Mouse (Mus musculus) MEL (cell line): ENCODE data around the gene Map3k3. TPM values are rescaled to one million over a fixed set of nuclear protein-coding genes. Genes with fewer than 3 reads are reported as not detected.

Source experiments
- DNase-seq: peaks from one replicate; pipeline ENCODE4 v3.0.0; 2011; ENCODE audit warnings: low read depth, low spot score
- H3K27ac ChIP-seq: 2 replicates; pipeline ENCODE4 v1.5.1; 2012; ENCODE audit warnings: low read depth, mild to moderate bottlenecking, control low read depth, low read length, moderate library complexity; ENCODE audit not compliant: control insufficient read depth
- H3K27me3 ChIP-seq, 2 experiments: fragments of 150-350 bp in 1 of 2; sonication (generic) in 1 of 2; 2 replicates each; pipeline ENCODE4 v1.6.1; 2012; ENCODE audit warnings: low read length in 2 of 2, mild to moderate bottlenecking in 2 of 2, improper control_type of control experiment in 1 of 2, moderate library complexity in 1 of 2; ENCODE audit not compliant: insufficient read depth in 2 of 2, control insufficient read depth in 1 of 2
- H3K36me3 ChIP-seq, 2 experiments: 2 replicates each; pipeline ENCODE4 v1.6.1; 2012 to 2014; ENCODE audit warnings: low read length in 2 of 2, improper control_type of control experiment in 1 of 2, inconsistent platforms in 1 of 2, mild to moderate bottlenecking in 1 of 2; ENCODE audit not compliant: insufficient read depth in 2 of 2, control insufficient read depth in 1 of 2
- H3K4me1 ChIP-seq, 2 experiments: fragments of 150-350 bp in 1 of 2; sonication (generic) in 1 of 2; 2 replicates each; pipeline ENCODE4 v1.6.1; 2012; ENCODE audit warnings: low read length in 2 of 2, improper control_type of control experiment in 1 of 2, mild to moderate bottlenecking in 1 of 2; ENCODE audit not compliant: insufficient read depth in 2 of 2, control insufficient read depth in 1 of 2
- H3K4me3 ChIP-seq, 2 experiments: fragments of 150-350 bp in 1 of 2; sonication (generic) in 1 of 2; 2 replicates each; pipeline ENCODE4 v1.5.1; 2012; ENCODE audit warnings: low read depth in 2 of 2, low read length in 2 of 2, mild to moderate bottlenecking in 2 of 2, moderate library complexity in 2 of 2, control low read depth in 1 of 2, improper control_type of control experiment in 1 of 2; ENCODE audit not compliant: control insufficient read depth in 1 of 2, insufficient read depth in 1 of 2
- H3K79me2 ChIP-seq: 2 replicates; pipeline ENCODE4 v1.6.1; 2012; ENCODE audit warnings: mild to moderate bottlenecking, low read length, moderate library complexity; ENCODE audit not compliant: control insufficient read depth, poor library complexity, insufficient read depth
- H3K9ac ChIP-seq: 2 replicates; pipeline ENCODE4 v1.6.1; 2012; ENCODE audit warnings: low read depth, mild to moderate bottlenecking, control low read depth, low read length, moderate library complexity; ENCODE audit not compliant: control insufficient read depth, poor library complexity, severe bottlenecking
- H3K9me3 ChIP-seq: fragments of 150-350 bp; sonication (generic); replicated peaks from 2 replicates; pipeline ENCODE4 v1.6.1; 2012; ENCODE audit warnings: mild to moderate bottlenecking, low read length, improper control_type of control experiment, moderate library complexity; ENCODE audit not compliant: insufficient read depth
- BHLHE40 ChIP-seq: IDR thresholded peaks from 2 replicates; pipeline ENCODE4 v1.6.1; 2012; ENCODE audit warnings: low read depth, mild to moderate bottlenecking, inconsistent platforms, low read length, improper control_type of control experiment, borderline replicate concordance
- CHD1 ChIP-seq: IDR thresholded peaks from 2 replicates; pipeline ENCODE4 v1.6.1; 2012; ENCODE audit warnings: low read depth, mild to moderate bottlenecking, inconsistent platforms, low read length, improper control_type of control experiment
- CTCF ChIP-seq, 3 experiments: IDR thresholded peaks in 2 of 3; conservative IDR thresholded peaks in 1 of 3; 2 replicates each; pipeline ENCODE4 v1.5.1; 2011 to 2012; ENCODE audit warnings: low read length in 3 of 3, low read depth in 2 of 3, mild to moderate bottlenecking in 2 of 3, improper control_type of control experiment in 1 of 3, inconsistent platforms in 1 of 3, mixed read lengths in 1 of 3, moderate library complexity in 1 of 3; ENCODE audit not compliant: control insufficient read depth in 1 of 3, insufficient read depth in 1 of 3, poor library complexity in 1 of 3, severe bottlenecking in 1 of 3
- ELF1 ChIP-seq: IDR thresholded peaks from 2 replicates; pipeline ENCODE4 v1.6.1; 2014; ENCODE audit warnings: low read depth, mild to moderate bottlenecking, inconsistent platforms, low read length, improper control_type of control experiment, moderate library complexity
- EP300 ChIP-seq, 2 experiments: IDR thresholded peaks; 2 replicates each; pipeline ENCODE4 v1.6.1; 2011; ENCODE audit warnings: improper control_type of control experiment in 2 of 2, low read length in 2 of 2, low read depth in 1 of 2, mild to moderate bottlenecking in 1 of 2
- GATA1 ChIP-seq: IDR thresholded peaks from 2 replicates; pipeline ENCODE4 v1.6.1; 2011; ENCODE audit warnings: low read depth, low read length, improper control_type of control experiment
- JUND ChIP-seq: IDR thresholded peaks from 2 replicates; pipeline ENCODE4 v1.6.1; 2011; ENCODE audit warnings: low read depth, mild to moderate bottlenecking, improper control_type of control experiment, low read length
- MAFK ChIP-seq: IDR thresholded peaks from 2 replicates; pipeline ENCODE4 v1.6.1; 2011; ENCODE audit warnings: low read depth, mild to moderate bottlenecking, low read length, improper control_type of control experiment, borderline replicate concordance
- MAZ ChIP-seq: IDR thresholded peaks from 2 replicates; pipeline ENCODE4 v1.6.1; 2012; ENCODE audit warnings: low read depth, mild to moderate bottlenecking, inconsistent platforms, low read length, improper control_type of control experiment
- MEF2A ChIP-seq: IDR thresholded peaks from 2 replicates; pipeline ENCODE4 v1.6.1; 2014; ENCODE audit warnings: low read depth, mild to moderate bottlenecking, inconsistent platforms, low read length, improper control_type of control experiment; ENCODE audit not compliant: poor library complexity, insufficient replicate concordance, severe bottlenecking; ENCODE audit errors: extremely low read depth
- POLR2A ChIP-seq, 2 experiments: IDR thresholded peaks; 2 replicates each; pipeline ENCODE4 v1.6.1; 2011 to 2012; ENCODE audit warnings: low read length in 2 of 2, mild to moderate bottlenecking in 2 of 2, control low read depth in 1 of 2, improper control_type of control experiment in 1 of 2, low read depth in 1 of 2, moderate library complexity in 1 of 2; ENCODE audit not compliant: control insufficient read depth in 1 of 2, insufficient read depth in 1 of 2, poor library complexity in 1 of 2
- POLR2AphosphoS5 ChIP-seq: IDR thresholded peaks from 2 replicates; pipeline ENCODE4 v1.6.1; 2012; ENCODE audit warnings: low read depth, borderline replicate concordance, mild to moderate bottlenecking, inconsistent platforms, low read length, moderate library complexity, mixed read lengths
- RAD21 ChIP-seq: IDR thresholded peaks from 2 replicates; pipeline ENCODE4 v1.6.1; 2011; ENCODE audit warnings: mild to moderate bottlenecking, low read depth, low read length, improper control_type of control experiment
- RCOR1 ChIP-seq: IDR thresholded peaks from 2 replicates; pipeline ENCODE4 v1.6.1; 2012; ENCODE audit warnings: low read depth, mild to moderate bottlenecking, inconsistent platforms, low read length, improper control_type of control experiment
- SIN3A ChIP-seq: IDR thresholded peaks from 2 replicates; pipeline ENCODE4 v1.6.1; 2012; ENCODE audit warnings: low read length, improper control_type of control experiment, inconsistent platforms
- SMC3 ChIP-seq: IDR thresholded peaks from 2 replicates; pipeline ENCODE4 v1.6.1; 2011; ENCODE audit warnings: low read depth, low read length, improper control_type of control experiment
- TAL1 ChIP-seq: IDR thresholded peaks from 2 replicates; pipeline ENCODE4 v1.6.1; 2012; ENCODE audit warnings: mild to moderate bottlenecking, inconsistent platforms, low read length, moderate library complexity, mixed read lengths
- USF1 ChIP-seq: IDR thresholded peaks from 2 replicates; pipeline ENCODE4 v1.6.1; 2014; ENCODE audit warnings: low read depth, mild to moderate bottlenecking, inconsistent platforms, low read length, improper control_type of control experiment, moderate library complexity
- USF2 ChIP-seq, 2 experiments: IDR thresholded peaks; 2 replicates each; pipeline ENCODE4 v1.6.1; 2011 to 2012; ENCODE audit warnings: improper control_type of control experiment in 2 of 2, low read length in 2 of 2, borderline replicate concordance in 1 of 2, inconsistent platforms in 1 of 2, low read depth in 1 of 2, mild to moderate bottlenecking in 1 of 2; ENCODE audit not compliant: insufficient read depth in 1 of 2
- ZMIZ1 ChIP-seq: IDR thresholded peaks from 2 replicates; pipeline ENCODE4 v1.6.1; 2012; ENCODE audit warnings: low read depth, mild to moderate bottlenecking, inconsistent platforms, low read length, improper control_type of control experiment, moderate library complexity
- polyA plus RNA-seq, 2 experiments: library from polyadenylated mRNA; stranded (reverse) in 1 of 2; unstranded in 1 of 2; fragments of >175 nt in 1 of 2; fragments of >200 nt in 1 of 2; gene quantifications; 2 replicates each; pipeline versions ENCODE4 v1.2.1 to v1.2.4; 2012; ENCODE audit warnings: low replicate concordance in 2 of 2, low read depth in 1 of 2; ENCODE audit not compliant: insufficient read length in 2 of 2, insufficient read depth in 1 of 2, missing spikeins in 1 of 2
- total RNA-seq: library from RNA; depleted of rRNA; stranded (reverse); fragments of 300-350 nt; gene quantifications from 2 replicates; pipeline ENCODE4 v1.2.3, GENCODE M21; 2012

Gene Map3k3
- total and polyA plus RNA-seq, 3 experiments = 10.5 to 14.3 TPM; not detected in 1

- H3K27me3 ChIP-seq = no peaks in the 10 kb centered on the region
- H3K36me3 ChIP-seq = peaks cover 1 to 36% of the 10 kb centered on the region in 2 experiments; a peak in 3 of 4 replicates
- DNase-seq = no peak
- H3K4me1 ChIP-seq = peaks cover 22 to 37% of the 10 kb centered on the region in 2 experiments
- no peak overlapping the region for H3K27ac ChIP-seq
- H3K4me3 ChIP-seq = no peak overlapping the region
- TF ChIP-seq POLR2AphosphoS5 (no peak), RCOR1 (no peak), RAD21 (no peak), CTCF (IDR thresholded peaks at IDR 0.05 in 2 of 3, conservative IDR thresholded peaks at IDR 0.05 in 1 of 3; ENCODE audit: control insufficient read depth in 1 of 3, insufficient read depth in 1 of 3, low read depth in 2 of 3, low read length in 3 of 3, poor library complexity in 1 of 3, severe bottlenecking in 1 of 3) (no peak), BHLHE40 (no peak), CHD1 (no peak), ZMIZ1 (no peak), ELF1 (no peak), GATA1 (no peak), MAFK (no peak), EP300 (IDR thresholded peaks at IDR 0.05; ENCODE audit: low read depth in 1 of 2, low read length in 2 of 2) (no peak), SIN3A (no peak)
- H3K9ac ChIP-seq = no peak overlapping the region
- no peaks in the 10 kb centered on the region for H3K9me3 ChIP-seq
- no peaks in the 10 kb centered on the region for H3K79me2 ChIP-seq
Observed at GRCm38 (mm10) chr11:106179711-106180448, 95.5 kb downstream of the Map3k3 start.

- H3K79me2 ChIP-seq = no peaks in the 10 kb centered on the region
- H3K4me1 ChIP-seq = peaks cover 22 to 37% of the 10 kb centered on the region in 2 experiments
- no peak overlapping the region for H3K4me3 ChIP-seq
- DNase-seq = no peak
- no peak overlapping the region for H3K27ac ChIP-seq
- H3K9me3 ChIP-seq = no peaks in the 10 kb centered on the region
- TF ChIP-seq GATA1 (no peak), POLR2AphosphoS5 (no peak), MEF2A (no peak), MAZ (no peak), POLR2A (IDR thresholded peaks at IDR 0.05; ENCODE audit: control insufficient read depth in 1 of 2, insufficient read depth in 1 of 2, low read depth in 1 of 2, low read length in 2 of 2, poor library complexity in 1 of 2) (no peak), USF1 (no peak), SMC3 (no peak), TAL1 (no peak), RAD21 (no peak), EP300 (IDR thresholded peaks at IDR 0.05; ENCODE audit: low read depth in 1 of 2, low read length in 2 of 2) (no peak), JUND (no peak), MAFK (no peak), RCOR1 (no peak), USF2 (IDR thresholded peaks at IDR 0.05; ENCODE audit: borderline replicate concordance in 1 of 2, insufficient read depth in 1 of 2, low read depth in 1 of 2, low read length in 2 of 2) (no peak)
- TF ChIP-seq, all 39 proteins: peak for 0
- peaks cover 2 to 36% of the 10 kb centered on the region in 2 experiments; a peak in 3 of 4 replicates for H3K36me3 ChIP-seq
- H3K9ac ChIP-seq = no peak overlapping the region
- H3K27me3 ChIP-seq = no peaks in the 10 kb centered on the region
Observed at GRCm38 (mm10) chr11:106180449-106180801, 96.0 kb downstream of the Map3k3 start.
